Mouse (Mus musculus): ENCODE results near the gene Ckap4. TPM values are rescaled to one million over a fixed set of nuclear protein-coding genes. Genes with fewer than 3 reads are reported as not detected.

Ckap4 gene
- polyA plus RNA-seq, 1 experiment = 58.8 TPM

DNA sequence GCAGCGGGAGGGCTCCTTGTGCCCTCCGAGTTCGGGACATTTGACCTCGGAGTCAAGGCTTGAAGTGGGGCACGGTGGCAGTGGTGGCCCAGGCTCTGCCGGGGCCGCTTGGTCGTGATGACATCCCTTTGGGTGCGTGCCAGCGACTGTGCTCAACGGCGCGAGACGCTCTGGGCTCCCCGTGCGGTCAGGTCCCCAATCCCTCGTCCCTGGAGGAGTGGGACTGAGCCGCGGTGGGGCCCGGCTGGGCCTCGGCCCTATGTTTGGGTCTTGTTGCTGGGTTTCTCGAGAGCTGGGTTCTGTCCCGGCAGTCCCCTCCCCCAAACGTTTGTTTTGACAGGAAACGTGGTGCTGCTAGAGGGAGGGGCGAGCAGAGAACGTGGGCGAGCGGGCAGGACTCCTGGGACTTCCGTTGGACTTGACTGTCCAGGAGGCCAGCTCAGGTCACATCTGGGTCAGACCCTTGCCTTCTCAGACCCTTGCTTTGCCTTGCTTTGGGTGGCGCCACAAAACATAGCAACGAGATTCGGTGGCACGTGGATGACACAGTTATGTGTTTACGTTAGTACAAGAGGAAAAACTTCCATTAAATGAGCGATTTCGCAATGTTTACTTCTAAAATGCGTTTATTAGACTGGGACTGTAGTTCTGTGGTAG lies 43.3 kb upstream of the Ckap4 start:
- Histone ChIP-seq H3K36me3 (ENCODE audit: control insufficient read depth, insufficient read depth) (no peaks in the 10 kb centered on the region), H3K79me2 (ENCODE audit: control insufficient read depth, insufficient read depth) (no peaks in the 10 kb centered on the region), H3K27me3 (ENCODE audit: control insufficient read depth, insufficient read depth, insufficient read length) (peaks cover 4% of the 10 kb centered on the region), H3K4me3 (peak overlapping the region; percentile 54), H3K4me2 (ENCODE audit: low read depth) (peak overlapping the region; percentile 86), H3ac (ENCODE audit: control insufficient read depth, insufficient read length) (peak overlapping the region; percentile 5)
- TF ChIP-seq POLR2A (IDR thresholded peaks at IDR 0.05; ENCODE audit: insufficient read length, low read depth) (no peak), TCF12 (IDR thresholded peaks at IDR 0.05; ENCODE audit: insufficient read depth, poor library complexity, severe bottlenecking) (no peak), CEBPB (IDR thresholded peaks at IDR 0.05; ENCODE audit: insufficient read depth, poor library complexity, severe bottlenecking) (0 out of 2 replicates have a peak, but pooled peaks have one; percentile 26), USF1 (IDR thresholded peaks at IDR 0.05; ENCODE audit: low read depth) (no peak), MAX (IDR thresholded peaks at IDR 0.05; ENCODE audit: low read depth) (no peak), SRF (IDR thresholded peaks at IDR 0.05; ENCODE audit: control insufficient read depth, insufficient read length, low read depth) (no peak), E2F4 (IDR thresholded peaks at IDR 0.05; ENCODE audit: insufficient read depth) (no peak), REST (IDR thresholded peaks at IDR 0.05; ENCODE audit: insufficient read depth, insufficient read length) (no peak)

DNA sequence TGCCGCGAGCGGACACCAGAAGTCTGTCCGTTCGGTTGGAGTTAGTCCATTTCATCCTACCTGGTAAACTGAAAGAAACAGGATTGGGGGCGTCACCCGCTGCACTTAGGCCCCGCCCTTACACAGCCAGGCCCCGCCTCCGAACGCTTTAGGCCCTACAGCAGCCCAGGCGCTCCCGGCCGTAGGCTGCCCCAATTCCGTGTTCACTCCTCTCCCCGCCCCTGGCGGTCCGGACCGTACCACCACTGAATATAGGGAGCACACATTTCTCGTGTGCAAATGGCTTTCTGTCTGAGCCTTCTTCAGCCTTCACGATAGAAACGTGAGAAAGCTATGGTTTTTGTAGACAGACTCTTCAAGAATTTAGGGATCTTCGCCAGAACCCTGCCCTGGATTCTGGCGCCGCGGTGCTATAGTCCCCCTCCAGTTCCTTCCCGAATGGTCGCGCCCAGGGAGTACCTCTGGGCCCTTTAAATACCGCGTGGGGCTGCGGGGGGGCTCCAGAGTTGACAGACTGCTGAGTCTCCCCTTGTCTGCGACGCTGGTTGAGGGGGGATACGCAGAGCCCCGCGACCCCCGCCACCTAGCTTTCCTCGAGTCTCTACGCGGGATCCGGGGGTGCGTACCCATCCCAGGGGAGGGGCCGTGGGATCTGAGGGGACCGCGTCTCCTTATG lies 42.7 kb upstream of the Ckap4 start, which contains the start of gene Tcp11l2:
TSS of gene Tcp11l2 (plus strand) at position 232 of the 676 bp plus-strand sequence.
- Histone ChIP-seq H3ac (ENCODE audit: control insufficient read depth, insufficient read length) (peak within 1 kb of the TSS; percentile 5), H3K4me2 (ENCODE audit: low read depth) (peak within 1 kb of the TSS; percentile 95), H3K79me2 (ENCODE audit: control insufficient read depth, insufficient read depth) (no peaks in the 10 kb centered on the region), H3K36me3 (ENCODE audit: control insufficient read depth, insufficient read depth) (no peaks in the 10 kb centered on the region), H3K27me3 (ENCODE audit: control insufficient read depth, insufficient read depth, insufficient read length) (peaks cover 4% of the 10 kb centered on the region), H3K4me3 (peak within 1 kb of the TSS; percentile 54)
- TF ChIP-seq POLR2A (IDR thresholded peaks at IDR 0.05; ENCODE audit: insufficient read length, low read depth) (peak; percentile 25), USF1 (IDR thresholded peaks at IDR 0.05; ENCODE audit: low read depth) (no peak), SRF (IDR thresholded peaks at IDR 0.05; ENCODE audit: control insufficient read depth, insufficient read length, low read depth) (peak; percentile 5)

DNA sequence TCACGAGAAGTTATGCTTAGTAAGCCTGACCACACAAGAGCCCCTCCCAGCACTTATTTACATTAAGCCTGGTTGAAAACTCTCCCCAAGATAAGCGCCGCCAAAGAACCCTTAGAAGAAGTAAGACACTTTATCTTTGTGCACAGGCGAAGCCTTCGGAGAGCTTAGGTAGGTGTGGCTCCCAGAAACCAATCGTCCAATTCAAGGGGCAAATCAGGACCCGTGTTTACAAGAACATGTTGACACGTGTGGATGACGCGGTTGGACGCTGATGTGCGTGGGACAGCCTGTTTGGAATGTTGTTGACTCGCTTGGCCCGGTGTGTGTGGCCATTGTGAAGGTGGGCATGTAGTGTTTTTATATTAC lies 42.1 kb upstream of the Ckap4 start:
- TF ChIP-seq TCF12 (IDR thresholded peaks at IDR 0.05; ENCODE audit: insufficient read depth, poor library complexity, severe bottlenecking) = no peak
- no peak for TF ChIP-seq TCF3 (IDR thresholded peaks at IDR 0.05; ENCODE audit: insufficient read length, low read depth)
- no peak for TF ChIP-seq POLR2AphosphoS2 (IDR thresholded peaks at IDR 0.05; ENCODE audit: insufficient read length, low read depth)
- TF ChIP-seq E2F4 (IDR thresholded peaks at IDR 0.05; ENCODE audit: insufficient read depth) = no peak
- TF ChIP-seq USF1 (IDR thresholded peaks at IDR 0.05; ENCODE audit: low read depth) = peak; percentile 59
- no peak for TF ChIP-seq MYOG (IDR thresholded peaks at IDR 0.05; ENCODE audit: control insufficient read depth in 1 of 3, insufficient read depth in 1 of 3, insufficient read length in 2 of 3, low read depth in 2 of 3)
- no peak for TF ChIP-seq REST (IDR thresholded peaks at IDR 0.05; ENCODE audit: insufficient read depth, insufficient read length)
- peak; percentile 87 for TF ChIP-seq MAX (IDR thresholded peaks at IDR 0.05; ENCODE audit: low read depth)
- no peak for TF ChIP-seq MYOD1 (IDR thresholded peaks at IDR 0.05; ENCODE audit: control insufficient read depth in 1 of 3, insufficient read length in 2 of 3, low read depth in 2 of 3)
- no peak for TF ChIP-seq POLR2A (IDR thresholded peaks at IDR 0.05; ENCODE audit: insufficient read length, low read depth)
- no peak for TF ChIP-seq CEBPB (IDR thresholded peaks at IDR 0.05; ENCODE audit: insufficient read depth, poor library complexity, severe bottlenecking)
- TF ChIP-seq SRF (IDR thresholded peaks at IDR 0.05; ENCODE audit: control insufficient read depth, insufficient read length, low read depth) = peak; percentile 7
- Histone ChIP-seq H3ac (ENCODE audit: control insufficient read depth, insufficient read length) (no peak overlapping the region), H3K4me2 (ENCODE audit: low read depth) (peak overlapping the region; percentile 95), H3K4me3 (peak overlapping the region; percentile 54), H3K27me3 (ENCODE audit: control insufficient read depth, insufficient read depth, insufficient read length) (peaks cover 4% of the 10 kb centered on the region), H3K79me2 (ENCODE audit: control insufficient read depth, insufficient read depth) (no peaks in the 10 kb centered on the region), H3K36me3 (ENCODE audit: control insufficient read depth, insufficient read depth) (no peaks in the 10 kb centered on the region)

DNA sequence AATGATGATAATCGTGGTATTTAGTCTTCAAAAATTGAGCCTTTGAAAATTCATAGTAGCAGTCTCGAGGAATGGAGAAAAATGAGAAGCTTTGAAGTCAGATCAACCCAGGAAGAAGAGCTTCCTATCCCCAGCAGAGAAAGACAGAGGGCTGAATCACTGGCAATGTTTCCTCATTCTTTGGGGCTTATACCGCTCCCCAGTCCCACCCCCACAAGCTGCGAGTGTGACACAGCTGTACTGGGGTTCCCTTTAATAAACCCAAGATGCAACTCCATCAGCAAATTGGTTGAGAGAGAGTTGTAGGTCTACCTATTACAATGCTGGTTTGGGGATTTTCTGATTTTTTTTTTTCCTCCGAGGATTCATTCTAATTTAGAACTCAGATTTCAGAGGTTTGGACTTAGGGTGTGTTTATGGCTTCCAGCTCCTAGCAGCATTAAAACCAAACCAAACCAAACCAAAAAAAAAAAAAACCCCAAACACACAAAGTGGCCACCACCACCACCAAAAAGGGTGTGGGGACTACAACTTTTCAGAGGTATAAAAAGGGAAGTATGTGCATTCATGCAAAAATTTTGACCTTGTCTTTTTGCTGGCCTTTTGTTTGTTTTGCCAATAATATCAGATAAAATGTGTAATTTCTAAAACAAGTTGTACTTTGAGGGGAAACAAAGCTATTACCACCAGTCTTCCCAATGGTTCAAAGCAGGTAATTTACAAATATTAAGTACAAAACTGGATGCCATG lies 40.0 kb upstream of the Ckap4 start:
- Histone ChIP-seq H3K27me3 (ENCODE audit: control insufficient read depth, insufficient read depth, insufficient read length) (peaks cover 4% of the 10 kb centered on the region), H3ac (ENCODE audit: control insufficient read depth, insufficient read length) (no peak overlapping the region), H3K4me3 (no peak overlapping the region), H3K4me2 (ENCODE audit: low read depth) (no peak overlapping the region), H3K36me3 (ENCODE audit: control insufficient read depth, insufficient read depth) (no peaks in the 10 kb centered on the region), H3K79me2 (ENCODE audit: control insufficient read depth, insufficient read depth) (no peaks in the 10 kb centered on the region)
- TF ChIP-seq REST (IDR thresholded peaks at IDR 0.05; ENCODE audit: insufficient read depth, insufficient read length) (no peak), MAX (IDR thresholded peaks at IDR 0.05; ENCODE audit: low read depth) (no peak), USF1 (IDR thresholded peaks at IDR 0.05; ENCODE audit: low read depth) (no peak), MYOG (IDR thresholded peaks at IDR 0.05; ENCODE audit: control insufficient read depth in 1 of 3, insufficient read depth in 1 of 3, insufficient read length in 2 of 3, low read depth in 2 of 3) (no peak), TCF3 (IDR thresholded peaks at IDR 0.05; ENCODE audit: insufficient read length, low read depth) (no peak), E2F4 (IDR thresholded peaks at IDR 0.05; ENCODE audit: insufficient read depth) (no peak), CEBPB (IDR thresholded peaks at IDR 0.05; ENCODE audit: insufficient read depth, poor library complexity, severe bottlenecking) (no peak), TCF12 (IDR thresholded peaks at IDR 0.05; ENCODE audit: insufficient read depth, poor library complexity, severe bottlenecking) (no peak), POLR2AphosphoS2 (IDR thresholded peaks at IDR 0.05; ENCODE audit: insufficient read length, low read depth) (no peak), SRF (IDR thresholded peaks at IDR 0.05; ENCODE audit: control insufficient read depth, insufficient read length, low read depth) (no peak), POLR2A (IDR thresholded peaks at IDR 0.05; ENCODE audit: insufficient read length, low read depth) (no peak), MYOD1 (IDR thresholded peaks at IDR 0.05; ENCODE audit: control insufficient read depth in 1 of 3, insufficient read length in 2 of 3, low read depth in 2 of 3) (no peak)

All from myocyte (in vitro differentiated cells).